Mouse (Mus musculus) G1E (cell line): ENCODE data around the gene 2810459M11Rik.

Experiments
- CTCF ChIP-seq: IDR thresholded peaks from 2 replicates; pipeline ENCODE4 v1.5.1; 2012; ENCODE audit warnings: low read depth, low read length, inconsistent platforms, mixed read lengths
- GATA1 ChIP-seq: IDR thresholded peaks from 2 replicates; pipeline ENCODE4 v1.6.1; 2012; ENCODE audit warnings: borderline replicate concordance, low read length, inconsistent platforms, mixed read lengths
- TAL1 ChIP-seq: conservative IDR thresholded peaks from 2 replicates; pipeline ENCODE4 v1.6.1; 2012; ENCODE audit warnings: low read depth, low read length, inconsistent platforms, mixed read lengths

- no peak for TF ChIP-seq CTCF
- TF ChIP-seq GATA1, result no peak
- no peak for TF ChIP-seq TAL1
Measured at GRCm38 (mm10) chr1:86018235-86019055, 27.2 kb upstream of the 2810459M11Rik start.
